Mouse (Mus musculus) liver, adult 2 months (tissue): ENCODE results near the gene Rps17.

Experiments used
- CTCF ChIP-seq: fragments of 200-500 bp; IDR thresholded peaks from 2 replicates; pipeline ENCODE4 v1.5.1; 2011; ENCODE audit warnings: low read depth, low read length, control low read depth
- POLR2A ChIP-seq: fragments of 200-500 bp; IDR thresholded peaks from 2 replicates; pipeline ENCODE4 v1.6.1; 2011; ENCODE audit warnings: low read length, control low read depth; ENCODE audit not compliant: insufficient read depth; ENCODE audit errors: extremely low read depth

DNA sequence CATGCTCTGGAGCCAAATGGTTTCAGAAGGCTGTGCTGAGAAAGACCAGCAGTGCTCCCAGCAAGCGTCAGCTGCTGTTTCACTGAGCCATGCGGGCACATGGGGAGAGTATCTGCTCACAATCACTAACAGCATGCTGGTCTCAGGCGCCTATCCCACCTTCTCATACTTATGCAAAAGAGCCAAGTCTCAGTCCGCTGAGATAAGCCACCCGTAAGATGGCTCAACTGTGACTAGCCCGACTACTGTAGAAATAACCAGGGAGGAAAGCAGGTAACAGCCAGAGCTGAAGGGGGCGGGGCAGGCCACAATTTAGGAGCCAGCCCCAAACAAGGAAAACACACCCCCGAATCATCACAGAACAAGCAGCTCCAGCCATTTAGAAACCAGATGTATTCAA is 1.7 kb downstream of the Rps17 start:
- no peak for TF ChIP-seq CTCF
- no peak for TF ChIP-seq POLR2A
